Mouse (Mus musculus): ENCODE data around the gene Dennd2c. TPM values are rescaled to one million over a fixed set of nuclear protein-coding genes. Genes with fewer than 3 reads are reported as not detected.

Gene Dennd2c
- polyA plus RNA-seq, 1 experiment: 1.2 TPM

GRCm38 (mm10) chr3:103107565-103108240 lies 5.3 kb downstream of the Dennd2c start:
- Histone ChIP-seq H3K27me3 (ENCODE audit: control insufficient read depth, insufficient read depth, low read length) (0 out of 2 replicates have a peak, but pooled peaks cover under 1% of the 10 kb centered on the region), H3K4me3 (ENCODE audit: extremely low read depth, insufficient read depth, insufficient read length) (no peak overlapping the region), H3K36me3 (ENCODE audit: control insufficient read depth, insufficient read depth, low read length) (no peaks in the 10 kb centered on the region), H3K4me1 (ENCODE audit: control insufficient read depth, insufficient read depth, insufficient read length) (peaks cover under 1% of the 10 kb centered on the region; the same call in 1 of the 2 replicates), H3K27ac (ENCODE audit: insufficient read depth, low read length) (no peak overlapping the region)
- TF ChIP-seq CTCF (IDR thresholded peaks at IDR 0.05; ENCODE audit: extremely low read depth, insufficient read depth, insufficient read length, insufficient replicate concordance): no peak
- no peak for TF ChIP-seq POLR2A (IDR thresholded peaks at IDR 0.05; ENCODE audit: low read depth, low read length)
- WGBS: 95% methylated on average over 7 of the region's 7 CpGs
- DNase-seq (ENCODE audit: low read depth in 1 of 2, low spot score in 2 of 2): no peak

GRCm38 (mm10) chr3:103112216-103112615 lies 9.8 kb downstream of the Dennd2c start:
- WGBS: 65% methylated on average over 5 of the region's 5 CpGs
- Histone ChIP-seq H3K4me1 (ENCODE audit: control insufficient read depth, insufficient read depth, insufficient read length) (no peaks in the 10 kb centered on the region), H3K4me3 (ENCODE audit: extremely low read depth, insufficient read depth, insufficient read length) (no peak overlapping the region), H3K36me3 (ENCODE audit: control insufficient read depth, insufficient read depth, low read length) (no peaks in the 10 kb centered on the region), H3K27ac (ENCODE audit: insufficient read depth, low read length) (no peak overlapping the region), H3K27me3 (ENCODE audit: control insufficient read depth, insufficient read depth, low read length) (no peaks in the 10 kb centered on the region)
- DNase-seq (ENCODE audit: low read depth in 1 of 2, low spot score in 2 of 2): no peak
- no peak for TF ChIP-seq POLR2A (IDR thresholded peaks at IDR 0.05; ENCODE audit: low read depth, low read length)

- Histone ChIP-seq H3K36me3 (ENCODE audit: control insufficient read depth, insufficient read depth, low read length) (no peaks in the 10 kb centered on the region), H3K27ac (ENCODE audit: insufficient read depth, low read length) (no peak overlapping the region), H3K4me3 (ENCODE audit: extremely low read depth, insufficient read depth, insufficient read length) (no peak overlapping the region)
Measured at GRCm38 (mm10) chr3:103123636-103124035, 21.2 kb downstream of the Dennd2c start.

GRCm38 (mm10) chr3:103126138-103126537 lies 23.7 kb downstream of the Dennd2c start:
- Histone ChIP-seq H3K36me3 (ENCODE audit: control insufficient read depth, insufficient read depth, low read length) (no peaks in the 10 kb centered on the region), H3K4me1 (ENCODE audit: control insufficient read depth, insufficient read depth, insufficient read length) (peaks cover 6% of the 10 kb centered on the region; the same call in 1 of the 2 replicates), H3K27ac (ENCODE audit: insufficient read depth, low read length) (no peak overlapping the region), H3K27me3 (ENCODE audit: control insufficient read depth, insufficient read depth, low read length) (no peaks in the 10 kb centered on the region), H3K4me3 (ENCODE audit: extremely low read depth, insufficient read depth, insufficient read length) (no peak overlapping the region)
- TF ChIP-seq CTCF (IDR thresholded peaks at IDR 0.05; ENCODE audit: extremely low read depth, insufficient read depth, insufficient read length, insufficient replicate concordance): no peak
- no peak for TF ChIP-seq POLR2A (IDR thresholded peaks at IDR 0.05; ENCODE audit: low read depth, low read length)
- no peak for DNase-seq (ENCODE audit: low read depth in 1 of 2, low spot score in 2 of 2)
- 94% methylated on average over 3 of the region's 3 CpGs for WGBS

More at GRCm38 (mm10) chr3:103123636-103124035, 21.2 kb downstream of the Dennd2c start:
- H3K4me1 ChIP-seq (ENCODE audit: control insufficient read depth, insufficient read depth, insufficient read length): no peaks in the 10 kb centered on the region
- WGBS: 81% methylated on average over 3 of the region's 3 CpGs
- no peak for DNase-seq (ENCODE audit: low read depth in 1 of 2, low spot score in 2 of 2)
- no peaks in the 10 kb centered on the region for H3K27me3 ChIP-seq (ENCODE audit: control insufficient read depth, insufficient read depth, low read length)
- TF ChIP-seq POLR2A (IDR thresholded peaks at IDR 0.05; ENCODE audit: low read depth, low read length) (no peak), CTCF (IDR thresholded peaks at IDR 0.05; ENCODE audit: extremely low read depth, insufficient read depth, insufficient read length, insufficient replicate concordance) (no peak)

- peaks cover 6% of the 10 kb centered on the region; the same call in 1 of the 2 replicates for H3K4me1 ChIP-seq (ENCODE audit: control insufficient read depth, insufficient read depth, insufficient read length)
- no peaks in the 10 kb centered on the region for H3K36me3 ChIP-seq (ENCODE audit: control insufficient read depth, insufficient read depth, low read length)
- no peaks in the 10 kb centered on the region for H3K27me3 ChIP-seq (ENCODE audit: control insufficient read depth, insufficient read depth, low read length)
- TF ChIP-seq POLR2A (IDR thresholded peaks at IDR 0.05; ENCODE audit: low read depth, low read length) (no peak), CTCF (IDR thresholded peaks at IDR 0.05; ENCODE audit: extremely low read depth, insufficient read depth, insufficient read length, insufficient replicate concordance) (no peak)
- no peak overlapping the region for H3K4me3 ChIP-seq (ENCODE audit: extremely low read depth, insufficient read depth, insufficient read length)
- H3K27ac ChIP-seq (ENCODE audit: insufficient read depth, low read length): no peak overlapping the region
- 84% methylated on average over 2 of the region's 2 CpGs for WGBS
- no peak for DNase-seq (ENCODE audit: low read depth in 1 of 2, low spot score in 2 of 2)
Measured at GRCm38 (mm10) chr3:103127177-103127576, 24.8 kb downstream of the Dennd2c start.

GRCm38 (mm10) chr3:103127721-103128120 lies 25.3 kb downstream of the Dennd2c start:
- Histone ChIP-seq H3K4me1 (ENCODE audit: control insufficient read depth, insufficient read depth, insufficient read length) (peaks cover 6% of the 10 kb centered on the region; the same call in 1 of the 2 replicates), H3K27ac (ENCODE audit: insufficient read depth, low read length) (no peak overlapping the region), H3K27me3 (ENCODE audit: control insufficient read depth, insufficient read depth, low read length) (no peaks in the 10 kb centered on the region), H3K36me3 (ENCODE audit: control insufficient read depth, insufficient read depth, low read length) (no peaks in the 10 kb centered on the region), H3K4me3 (ENCODE audit: extremely low read depth, insufficient read depth, insufficient read length) (no peak overlapping the region)
- TF ChIP-seq CTCF (IDR thresholded peaks at IDR 0.05; ENCODE audit: extremely low read depth, insufficient read depth, insufficient read length, insufficient replicate concordance): no peak
- TF ChIP-seq POLR2A (IDR thresholded peaks at IDR 0.05; ENCODE audit: low read depth, low read length): no peak
- DNase-seq (ENCODE audit: low read depth in 1 of 2, low spot score in 2 of 2): no peak
- WGBS: 94% methylated on average over 5 of the region's 5 CpGs

GRCm38 (mm10) chr3:103128251-103128650 lies 25.8 kb downstream of the Dennd2c start:
- no peak for DNase-seq (ENCODE audit: low read depth in 1 of 2, low spot score in 2 of 2)
- H3K4me1 ChIP-seq (ENCODE audit: control insufficient read depth, insufficient read depth, insufficient read length): peaks cover 6% of the 10 kb centered on the region; the same call in 1 of the 2 replicates
- H3K27me3 ChIP-seq (ENCODE audit: control insufficient read depth, insufficient read depth, low read length): no peaks in the 10 kb centered on the region
- H3K4me3 ChIP-seq (ENCODE audit: extremely low read depth, insufficient read depth, insufficient read length): no peak overlapping the region
- no peaks in the 10 kb centered on the region for H3K36me3 ChIP-seq (ENCODE audit: control insufficient read depth, insufficient read depth, low read length)
- TF ChIP-seq CTCF (IDR thresholded peaks at IDR 0.05; ENCODE audit: extremely low read depth, insufficient read depth, insufficient read length, insufficient replicate concordance): no peak
- TF ChIP-seq POLR2A (IDR thresholded peaks at IDR 0.05; ENCODE audit: low read depth, low read length): no peak
- H3K27ac ChIP-seq (ENCODE audit: insufficient read depth, low read length): no peak overlapping the region
- WGBS: 61% methylated on average over 4 of the region's 4 CpGs

All from spleen, adult 2 months (tissue).